Mouse (Mus musculus): Measurements from ENCODE around the gene Melk.

Gene Melk

DNA sequence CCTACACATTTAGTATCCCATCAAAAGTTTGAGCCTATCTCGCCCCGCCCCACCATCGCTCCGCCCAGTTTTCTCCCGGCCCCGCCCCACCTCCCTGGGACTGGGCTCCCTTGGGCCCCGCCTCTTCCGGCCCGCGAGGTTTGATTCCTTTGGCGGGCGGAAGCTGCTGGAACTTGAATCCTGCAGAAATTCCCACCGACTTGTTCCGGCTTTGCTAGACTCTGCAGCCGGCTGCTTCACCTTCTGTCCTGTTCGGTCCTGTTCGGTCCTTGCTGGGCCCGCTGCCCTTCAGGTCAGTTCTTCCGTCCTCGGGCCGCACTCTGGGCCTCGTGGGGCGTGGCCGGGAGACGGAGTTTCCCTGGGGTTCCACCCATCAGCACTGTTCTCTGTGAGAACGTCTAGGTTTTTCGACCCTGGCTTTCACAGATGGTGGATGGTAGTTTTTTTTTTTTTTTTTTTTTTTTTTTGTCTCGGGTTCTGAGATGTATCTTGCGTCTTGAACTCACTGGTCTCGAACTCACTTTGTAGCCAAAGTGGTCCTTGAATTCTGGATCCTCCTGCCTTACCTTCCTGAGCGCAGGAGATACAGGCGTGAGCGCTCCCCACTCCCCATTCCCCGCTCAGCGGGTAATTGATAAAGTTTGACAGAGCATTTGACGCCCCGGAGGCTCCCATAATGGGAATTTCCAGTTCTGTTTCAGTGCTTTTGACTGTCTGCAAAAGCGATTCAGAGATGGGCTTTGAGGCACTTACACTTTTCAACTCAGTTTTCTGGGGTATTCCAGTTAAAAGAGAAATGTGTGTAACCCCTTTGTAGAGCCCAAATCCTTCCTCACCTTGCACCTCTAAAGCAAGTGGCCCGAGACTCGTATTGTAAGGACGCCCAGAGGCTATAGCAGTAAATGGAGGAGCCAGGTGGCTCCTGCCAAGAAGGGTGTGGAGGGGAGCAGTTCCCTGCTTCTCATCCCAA lies at the start of gene Melk:
Gene Melk (plus strand): TSS at position 96 of the 970 bp plus-strand sequence.
- DNase-seq (ENCODE audit: low spot score in 2 of 2) = peak; percentile 86 to 91

GRCm38 (mm10) chr4:44251521-44251920 lies 49.2 kb upstream of the Melk start:
- DNase-seq (ENCODE audit: low spot score in 2 of 2) = no peak

DNA sequence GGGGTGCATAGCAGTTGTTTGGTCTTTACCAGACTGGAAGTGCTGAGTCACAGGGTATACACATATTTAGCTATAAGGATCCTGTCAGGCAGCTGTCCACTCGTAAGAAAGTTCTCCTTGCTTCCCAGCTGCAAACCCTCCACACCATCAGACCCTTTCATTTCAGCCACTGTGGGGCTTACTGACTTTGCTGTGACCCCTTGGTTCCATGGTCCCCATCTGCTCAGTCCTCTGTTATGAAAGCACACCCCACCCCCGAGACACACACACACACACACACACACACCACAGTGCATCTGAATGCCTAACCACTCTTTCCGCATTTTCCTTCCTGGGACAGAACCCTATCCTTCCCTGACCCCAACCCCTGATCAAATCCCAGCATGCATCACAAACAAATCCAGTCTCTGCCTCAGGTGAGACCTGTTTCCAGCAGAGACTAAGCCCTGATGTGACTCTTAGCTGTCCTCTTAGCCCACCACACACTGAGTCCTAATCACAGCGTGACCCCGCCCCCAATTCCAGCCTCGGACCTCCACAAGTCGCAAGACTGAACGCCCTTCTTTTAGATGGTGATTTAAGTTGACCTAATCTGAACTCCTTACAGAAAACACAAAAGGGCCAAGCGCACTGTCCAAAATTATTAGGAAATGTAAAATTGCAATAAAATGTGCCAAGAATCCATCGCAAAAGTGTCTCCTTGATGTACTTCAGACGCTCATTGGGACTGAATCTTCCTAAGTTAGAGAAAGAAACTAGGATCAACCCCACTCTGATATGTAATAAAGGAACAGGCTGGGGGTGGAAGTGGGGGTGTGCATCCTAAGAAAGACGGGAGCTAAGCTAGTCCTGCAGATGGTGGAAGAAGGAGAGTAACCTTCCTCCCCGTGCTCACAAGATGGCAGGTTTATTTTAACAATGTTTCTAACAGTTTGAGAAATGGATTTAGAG lies 48.4 kb upstream of the Melk start:
- no peak for DNase-seq (ENCODE audit: low spot score in 2 of 2)

DNA sequence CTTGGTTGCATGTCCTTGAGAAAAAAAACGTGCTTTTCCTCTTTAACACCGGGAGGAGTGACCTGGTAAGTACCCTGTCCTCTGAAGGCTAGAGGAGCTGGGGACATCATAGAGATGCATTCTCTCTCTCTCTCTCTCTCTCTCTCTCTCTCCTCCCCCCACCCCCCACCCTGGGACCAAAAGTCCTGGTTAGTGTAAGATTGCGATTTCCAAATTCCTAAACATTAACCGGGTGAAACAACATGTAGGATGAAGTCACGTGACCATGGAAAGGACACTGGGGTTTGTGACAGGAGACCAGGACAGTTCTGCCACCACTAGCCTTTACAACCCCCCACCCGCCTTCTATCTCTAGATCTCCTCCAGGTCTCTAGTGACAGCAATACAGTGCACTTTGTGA lies 47.5 kb upstream of the Melk start:
- no peak for DNase-seq (ENCODE audit: low spot score in 2 of 2)

DNA sequence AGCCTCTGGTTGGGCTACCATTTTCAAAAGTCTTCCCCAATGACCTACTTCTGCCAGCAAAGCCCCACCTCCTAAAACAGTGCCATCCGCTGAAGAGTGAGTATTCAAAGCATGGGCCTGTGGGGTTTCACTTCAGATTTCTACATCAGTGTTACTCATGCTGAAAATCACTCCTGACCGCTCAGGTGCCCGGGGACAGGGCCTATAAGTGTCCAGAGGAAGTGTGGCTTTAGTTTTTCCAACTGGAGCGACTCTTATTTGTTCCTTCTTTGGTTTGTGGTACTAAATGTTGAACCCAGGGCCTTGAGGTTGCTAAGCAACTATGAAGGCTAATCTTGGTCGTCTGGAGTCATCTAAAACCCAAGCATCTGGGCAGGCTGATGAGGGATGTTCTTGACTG lies 46.1 kb upstream of the Melk start:
- no peak for DNase-seq (ENCODE audit: low spot score in 2 of 2)

GRCm38 (mm10) chr4:44259126-44259525 lies 41.5 kb upstream of the Melk start:
- no peak for DNase-seq (ENCODE audit: low spot score in 2 of 2)

GRCm38 (mm10) chr4:44260244-44260643 lies 40.4 kb upstream of the Melk start:
- peak; percentile 53 to 80 for DNase-seq (ENCODE audit: low spot score in 2 of 2)

DNA sequence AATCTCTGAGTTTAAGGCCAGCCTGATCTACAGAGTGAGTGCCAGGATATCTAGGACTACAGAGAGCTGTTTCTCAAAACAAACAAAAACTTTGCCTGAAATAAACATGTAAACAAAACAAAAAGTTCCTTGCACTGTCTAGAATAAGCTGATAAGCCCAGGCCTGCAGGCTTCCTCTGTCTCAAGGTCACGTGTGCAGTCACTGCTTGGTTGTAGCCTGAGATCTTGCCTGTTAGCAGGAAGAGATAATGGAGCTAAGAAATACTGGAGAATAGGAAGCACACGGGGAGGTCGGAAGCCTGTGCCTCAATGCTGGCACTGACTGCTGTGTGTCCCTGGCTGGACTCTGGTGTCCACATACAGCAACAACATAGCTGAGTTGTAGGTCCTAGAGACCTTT lies 35.2 kb upstream of the Melk start:
- DNase-seq (ENCODE audit: low spot score in 2 of 2) = no peak

DNA sequence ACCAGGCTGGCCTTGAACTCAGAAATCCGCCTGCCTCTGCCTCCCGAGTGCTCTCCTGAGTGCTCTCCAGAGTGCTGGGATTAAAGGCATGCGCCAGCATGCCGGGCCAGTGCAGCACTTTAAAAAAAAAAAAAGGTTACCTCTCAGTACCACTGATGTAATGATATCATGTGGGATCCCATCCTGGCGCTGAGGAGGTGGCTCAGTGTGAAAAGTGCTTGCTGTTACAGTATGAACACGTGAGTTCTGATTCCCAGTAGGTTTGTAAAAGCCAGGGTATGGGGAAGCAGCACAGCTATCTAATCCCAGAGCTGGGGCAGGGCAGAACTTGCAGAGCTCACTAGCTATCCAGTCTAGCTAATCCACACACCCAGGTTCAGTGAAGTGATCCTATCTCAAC lies 33.2 kb upstream of the Melk start:
- no peak for DNase-seq (ENCODE audit: low spot score in 2 of 2)

DNA sequence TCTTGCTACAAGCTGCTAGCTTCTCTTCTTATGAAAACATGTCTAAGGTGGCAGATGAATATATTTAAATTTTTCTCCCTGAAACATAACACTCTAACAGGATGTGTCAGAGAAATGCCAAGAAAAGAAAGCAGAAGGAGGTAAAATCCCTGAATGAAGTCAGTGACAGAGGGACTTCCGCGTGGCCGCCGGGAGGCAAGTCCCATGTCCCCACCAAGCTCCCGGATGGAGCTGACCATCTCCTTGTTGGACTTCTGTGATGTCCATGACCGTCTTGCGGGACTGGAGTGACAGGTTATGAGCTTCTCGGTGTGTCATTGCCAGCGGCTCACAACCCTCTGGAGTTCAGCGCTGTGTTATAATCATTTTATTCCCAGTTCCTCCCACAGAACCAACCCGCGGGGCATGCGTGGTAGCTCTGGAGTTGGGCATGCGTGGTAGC lies 31.3 kb upstream of the Melk start:
- DNase-seq (ENCODE audit: low spot score in 2 of 2) = no peak

DNA sequence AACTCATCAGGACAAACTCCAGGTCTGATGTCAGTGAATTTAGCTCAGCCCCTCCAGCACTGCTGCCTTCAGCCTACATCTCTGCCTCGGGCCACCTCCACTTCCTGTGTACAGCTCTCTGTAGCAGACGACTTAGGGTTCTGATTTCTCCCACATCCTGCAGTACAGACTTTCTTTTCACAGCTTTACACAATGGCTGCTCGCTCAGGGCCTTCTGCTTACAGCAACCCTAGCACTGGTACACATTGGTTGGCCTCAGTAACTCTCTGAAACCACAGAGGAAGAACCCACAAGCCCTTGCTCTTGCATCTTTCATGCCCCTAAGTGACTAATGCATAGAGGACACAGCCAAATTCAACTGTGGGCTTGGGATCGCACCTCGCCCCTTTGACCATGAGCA lies 29.5 kb upstream of the Melk start:
- no peak for DNase-seq (ENCODE audit: low spot score in 2 of 2)

DNA sequence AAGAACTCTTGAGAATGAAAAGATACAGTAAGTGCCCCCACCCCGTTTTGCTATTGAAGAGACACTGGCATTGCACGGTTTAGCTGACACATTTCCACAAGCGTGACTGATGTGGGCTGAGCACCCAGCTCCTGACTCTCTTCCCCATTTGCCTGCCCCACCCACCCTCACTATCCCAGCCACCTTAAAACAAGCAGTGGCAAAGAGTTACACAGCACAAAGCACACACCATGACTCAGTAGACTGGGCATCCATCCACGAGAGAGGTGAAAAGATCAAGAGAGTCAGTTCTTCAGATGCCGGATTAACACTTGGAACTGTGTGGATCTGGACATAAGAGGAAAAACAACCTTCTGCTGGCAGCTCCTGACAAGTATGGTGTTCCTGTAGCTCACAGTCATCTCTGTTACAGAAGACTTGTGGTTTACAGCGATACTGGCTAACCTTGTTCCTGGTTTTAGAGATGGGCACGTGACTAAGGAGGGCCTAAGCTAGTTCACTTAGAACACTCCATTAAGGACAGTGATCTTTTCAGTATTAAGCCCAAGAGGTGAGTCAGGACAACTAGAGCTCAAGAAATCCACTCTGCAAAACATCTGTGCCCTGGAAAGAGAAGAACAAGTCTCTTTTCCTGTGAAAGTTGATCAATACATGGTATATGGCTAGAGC lies 18.9 kb upstream of the Melk start:
- no peak for DNase-seq (ENCODE audit: low spot score in 2 of 2)

- peak in 1 of 2 experiments; percentile 13 for DNase-seq (ENCODE audit: low spot score in 2 of 2)
These were observed 8.1 kb upstream of the Melk start for GRCm38 (mm10) chr4:44292534-44292933.

DNA sequence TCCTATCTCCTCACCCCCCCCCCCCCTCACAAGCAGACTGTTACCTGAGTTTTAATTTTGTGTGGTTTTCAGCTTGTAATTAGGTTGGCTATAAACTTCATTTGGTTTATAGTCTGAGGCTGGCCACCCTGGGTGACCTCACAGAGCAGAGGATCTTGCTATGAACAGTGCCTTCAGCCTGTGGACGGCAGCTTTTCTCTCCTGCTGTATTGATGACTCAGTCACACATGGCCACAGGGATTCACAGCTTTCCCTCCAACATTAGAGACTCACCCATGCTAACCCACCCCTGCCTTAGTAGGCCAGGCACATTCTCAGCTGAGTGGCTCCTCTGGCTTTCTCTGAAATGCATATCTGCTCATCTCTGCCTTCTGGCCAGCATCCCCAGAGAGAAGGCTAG lies 4.8 kb upstream of the Melk start:
- DNase-seq (ENCODE audit: low spot score in 2 of 2) = no peak

DNA sequence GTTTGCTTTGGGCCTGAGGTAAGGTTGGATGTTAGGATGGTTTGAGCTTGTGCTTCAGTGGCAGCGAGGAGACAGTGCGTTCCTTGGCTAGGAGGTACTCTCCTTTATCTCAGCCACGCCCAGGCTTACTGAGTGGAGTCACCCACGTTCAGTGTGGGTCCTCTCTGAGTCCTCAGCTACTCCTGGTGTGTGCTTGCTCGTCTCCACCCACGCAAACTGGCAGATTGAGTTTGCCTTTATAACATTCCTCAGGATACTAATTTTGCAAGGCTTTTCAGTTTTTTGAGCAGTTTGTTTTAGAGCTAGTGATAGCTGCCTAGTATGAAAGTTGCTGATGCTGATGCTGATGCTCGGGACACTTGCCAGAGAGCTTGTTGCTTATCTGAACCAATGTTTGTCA lies 5.9 kb downstream of the Melk start:
- DNase-seq (ENCODE audit: low spot score in 2 of 2) = no peak

DNA sequence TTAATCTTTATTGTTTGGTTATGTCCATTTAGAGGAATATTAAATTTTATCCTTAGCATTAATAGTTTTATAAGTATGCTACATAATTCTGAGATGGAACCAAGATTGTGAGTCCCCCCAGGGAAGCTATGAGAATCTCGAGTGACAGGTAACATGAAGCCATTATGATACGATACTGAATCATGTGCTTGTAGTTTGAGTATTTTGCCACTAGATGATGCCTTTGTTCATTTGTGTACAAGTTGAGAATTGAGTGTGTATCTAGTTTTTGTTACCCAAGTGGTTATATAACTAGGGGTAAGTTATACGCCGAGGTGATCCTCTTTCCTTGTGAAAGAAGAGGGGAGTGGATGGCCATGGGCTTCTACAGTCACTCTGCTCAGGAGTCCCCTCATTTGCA lies 9.8 kb downstream of the Melk start:
- no peak for DNase-seq (ENCODE audit: low spot score in 2 of 2)

DNA sequence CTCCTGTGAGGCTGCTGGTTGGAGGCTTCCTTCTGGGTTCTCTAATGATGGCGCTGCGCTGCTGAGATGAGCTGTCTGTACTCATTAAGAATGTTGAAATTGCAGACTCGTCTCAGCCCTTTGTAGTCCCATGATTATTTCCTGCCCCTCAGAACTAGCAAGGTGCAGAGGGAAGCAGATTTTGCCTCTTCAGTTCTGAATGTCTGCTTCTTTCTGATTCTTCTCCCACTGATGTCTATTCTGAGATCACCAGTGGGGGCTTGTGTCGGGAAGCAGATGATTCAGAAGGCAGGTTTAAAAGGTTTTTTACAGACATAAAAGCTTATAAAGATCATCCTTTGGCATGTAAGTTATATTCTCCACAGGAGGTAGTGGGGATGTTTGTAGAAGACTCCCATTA lies 10.2 kb downstream of the Melk start:
- no peak for DNase-seq (ENCODE audit: low spot score in 2 of 2)

DNA sequence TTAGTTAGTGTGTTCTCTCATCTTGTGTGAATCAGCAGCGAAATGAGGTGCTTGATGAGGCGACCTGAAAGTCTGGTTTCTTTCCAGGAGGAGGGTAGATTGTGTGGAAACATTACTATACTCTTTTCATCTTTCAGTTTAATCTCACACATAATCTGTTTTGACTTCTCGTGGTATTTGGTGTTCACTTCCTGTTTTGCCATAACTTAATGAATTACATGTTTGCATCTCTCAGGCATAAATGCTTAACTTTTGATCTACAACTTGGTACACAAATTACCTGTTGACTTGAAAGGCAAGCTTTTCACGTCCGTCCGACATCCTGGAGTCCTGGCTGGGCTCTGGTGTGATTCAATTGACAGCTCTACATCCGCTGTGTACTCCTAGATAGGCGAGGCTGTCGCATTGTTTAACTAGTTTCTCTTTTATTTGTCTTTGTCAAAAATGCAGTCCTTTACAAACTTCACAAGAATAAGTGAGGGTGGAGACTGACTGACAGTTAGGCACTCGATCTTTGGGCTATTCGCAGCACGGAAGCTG lies 15.7 kb downstream of the Melk start:
- DNase-seq (ENCODE audit: low spot score in 2 of 2) = no peak

- no peak for DNase-seq (ENCODE audit: low spot score in 2 of 2)
These were observed 19.8 kb downstream of the Melk start for GRCm38 (mm10) chr4:44320448-44320847.

GRCm38 (mm10) chr4:44322124-44322523 lies 21.4 kb downstream of the Melk start:
- no peak for DNase-seq (ENCODE audit: low spot score in 2 of 2)

DNA sequence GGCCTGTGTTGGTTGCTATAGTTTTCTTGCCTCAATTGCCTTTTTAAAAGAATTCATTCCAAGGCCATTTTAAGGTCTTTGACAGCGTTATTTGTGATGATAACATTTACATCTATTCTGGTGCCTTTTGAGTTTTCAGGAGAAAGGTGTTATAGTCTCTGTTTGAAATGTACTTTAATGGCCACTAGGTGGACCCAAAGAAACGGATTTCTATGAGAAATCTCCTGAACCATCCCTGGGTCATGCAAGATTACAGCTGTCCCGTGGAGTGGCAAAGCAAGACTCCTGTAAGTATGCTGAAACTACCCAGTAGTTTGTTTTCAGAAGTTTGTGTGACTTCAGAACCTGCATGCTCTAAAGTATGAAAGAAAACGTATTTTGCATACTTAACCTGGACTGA lies 24.8 kb downstream of the Melk start:
- DNase-seq (ENCODE audit: low spot score in 2 of 2) = no peak

GRCm38 (mm10) chr4:44326721-44327120 lies 26.0 kb downstream of the Melk start:
- no peak for DNase-seq (ENCODE audit: low spot score in 2 of 2)

Data from spleen, postnatal 4 days (tissue).